Mouse (Mus musculus) kidney, embryonic 14.5 days (tissue): ENCODE results near the gene Usp30. TPM values are rescaled to one million over a fixed set of nuclear protein-coding genes. Genes with fewer than 3 reads are reported as not detected.

Experiments used
- ATAC-seq: fragments of 200-750 bp; cut with Nextera tagmentation; 2 replicates; pipeline ENCODE4 v1.8.0; 2017; ENCODE audit warnings: moderate number of reproducible peaks, mild to moderate bottlenecking, moderate TSS enrichment, moderate library complexity; ENCODE audit not compliant: low FRiP score, low TSS enrichment
- H3K27ac ChIP-seq: fragments of 300-500 bp; sonication (generic); 2 replicates; pipeline ENCODE4 v1.5.1; 2014; ENCODE audit warnings: low read depth, mild to moderate bottlenecking, low read length, moderate library complexity, mixed read lengths
- H3K27me3 ChIP-seq: fragments of 300-500 bp; sonication (generic); 2 replicates; pipeline ENCODE4 v1.6.1; 2014; ENCODE audit warnings: mild to moderate bottlenecking, low read length; ENCODE audit not compliant: control insufficient read depth, insufficient read depth
- H3K36me3 ChIP-seq: fragments of 300-500 bp; sonication (generic); 2 replicates; pipeline ENCODE4 v1.6.1; 2014; ENCODE audit warnings: low read length, mixed read lengths; ENCODE audit not compliant: control insufficient read depth, insufficient read depth
- H3K4me1 ChIP-seq: fragments of 300-500 bp; sonication (generic); 2 replicates; pipeline ENCODE4 v1.6.1; 2014; ENCODE audit warnings: low read length, mixed read lengths; ENCODE audit not compliant: control insufficient read depth, insufficient read depth
- H3K4me2 ChIP-seq: fragments of 300-500 bp; sonication (generic); replicated peaks from 2 replicates; pipeline ENCODE4 v1.6.1; 2014; ENCODE audit warnings: low read depth, mild to moderate bottlenecking, low read length
- H3K4me3 ChIP-seq: fragments of 300-500 bp; sonication (generic); 2 replicates; pipeline ENCODE4 v1.5.1; 2014; ENCODE audit warnings: mild to moderate bottlenecking, low read length
- H3K9ac ChIP-seq: fragments of 300-500 bp; sonication (generic); 2 replicates; pipeline ENCODE4 v1.6.1; 2014; ENCODE audit warnings: low read depth, mild to moderate bottlenecking, low read length, moderate library complexity
- H3K9me3 ChIP-seq: fragments of 300-500 bp; sonication (generic); 2 replicates; pipeline ENCODE4 v1.6.1; 2016; ENCODE audit warnings: low read length; ENCODE audit not compliant: control insufficient read depth
- WGBS: fragments of 180-500 bp; shearing (Covaris S2); extraction: QIAGEN DNeasy Blood & Tissue Kit; methylation state at CpG from one replicate; pipeline ENCODE4 v1.1.7; 2014; 5-methylcytosine and 5-hydroxymethylcytosine counted together
- polyA plus RNA-seq: library from polyadenylated mRNA; unstranded; fragments of >200 nt; fragmentation: Nextera tagmentation; extraction: Ambion mirVana; gene quantifications from 2 replicates; pipeline ENCODE4 v1.2.1, GENCODE M21; 2014

The Usp30 gene
- polyA plus RNA-seq, 1 experiment from 2014 or later: 10.7 TPM

- 0 out of 2 replicates have a peak, but pooled peaks cover 4% of the 10 kb centered on the region for H3K4me1 ChIP-seq
- no peak overlapping the region for H3K27ac ChIP-seq
- no peaks in the 10 kb centered on the region for H3K27me3 ChIP-seq
- no peaks in the 10 kb centered on the region for H3K36me3 ChIP-seq
- no peak for ATAC-seq
- no peaks in the 10 kb centered on the region for H3K9me3 ChIP-seq
- no peak overlapping the region for H3K4me3 ChIP-seq
- WGBS: 23% methylated on average over 8 of the region's 8 CpGs
- no peak overlapping the region for H3K9ac ChIP-seq
- no peak overlapping the region for H3K4me2 ChIP-seq
Measured at GRCm38 (mm10) chr5:114040508-114040907, 24.8 kb upstream of the Usp30 start.

GRCm38 (mm10) chr5:114040911-114041310 is 24.4 kb upstream of the Usp30 start:
- 74% methylated on average over 1 of the region's 1 CpGs for WGBS
- no peak overlapping the region for H3K4me3 ChIP-seq
- no peaks in the 10 kb centered on the region for H3K9me3 ChIP-seq
- H3K4me2 ChIP-seq: no peak overlapping the region
- no peak for ATAC-seq
- 0 out of 2 replicates have a peak, but pooled peaks cover 4% of the 10 kb centered on the region for H3K4me1 ChIP-seq
- H3K36me3 ChIP-seq: no peaks in the 10 kb centered on the region
- H3K27me3 ChIP-seq: no peaks in the 10 kb centered on the region
- no peak overlapping the region for H3K27ac ChIP-seq
- H3K9ac ChIP-seq: no peak overlapping the region

- WGBS: 18% methylated on average over 15 of the region's 15 CpGs
- Histone ChIP-seq H3K27ac (no peak overlapping the region), H3K9ac (no peak overlapping the region), H3K27me3 (no peaks in the 10 kb centered on the region), H3K36me3 (no peaks in the 10 kb centered on the region), H3K4me3 (no peak overlapping the region), H3K4me1 (0 out of 2 replicates have a peak, but pooled peaks cover 4% of the 10 kb centered on the region), H3K4me2 (peak overlapping the region; percentile 23; the same call in 1 of the 2 replicates), H3K9me3 (no peaks in the 10 kb centered on the region)
- peak; percentile 80 for ATAC-seq
Measured at GRCm38 (mm10) chr5:114041327-114041930, 23.8 kb upstream of the Usp30 start.

GRCm38 (mm10) chr5:114043800-114044199 is 21.5 kb upstream of the Usp30 start:
- H3K27ac ChIP-seq: no peak overlapping the region
- H3K27me3 ChIP-seq: no peaks in the 10 kb centered on the region
- no peaks in the 10 kb centered on the region for H3K36me3 ChIP-seq
- ATAC-seq: no peak
- WGBS: 93% methylated on average over 4 of the region's 4 CpGs
- no peak overlapping the region for H3K9ac ChIP-seq
- H3K9me3 ChIP-seq: no peaks in the 10 kb centered on the region
- no peak overlapping the region for H3K4me2 ChIP-seq
- 0 out of 2 replicates have a peak, but pooled peaks cover 4% of the 10 kb centered on the region for H3K4me1 ChIP-seq
- H3K4me3 ChIP-seq: no peak overlapping the region

- no peak for ATAC-seq
- Histone ChIP-seq H3K9ac (no peak overlapping the region), H3K4me3 (no peak overlapping the region), H3K36me3 (no peaks in the 10 kb centered on the region), H3K9me3 (no peaks in the 10 kb centered on the region), H3K27me3 (no peaks in the 10 kb centered on the region), H3K4me2 (no peak overlapping the region), H3K27ac (no peak overlapping the region), H3K4me1 (0 out of 2 replicates have a peak, but pooled peaks cover 4% of the 10 kb centered on the region)
- 70% methylated on average over 1 of the region's 1 CpGs for WGBS
Measured at GRCm38 (mm10) chr5:114045134-114045533, 20.1 kb upstream of the Usp30 start.

- WGBS: 87% methylated on average over 3 of the region's 3 CpGs
Measured at GRCm38 (mm10) chr5:114046151-114046550, 19.1 kb upstream of the Usp30 start.

GRCm38 (mm10) chr5:114046604-114047003 is 18.7 kb upstream of the Usp30 start:
- H3K36me3 ChIP-seq: no peaks in the 10 kb centered on the region
- no peak for ATAC-seq
- no peak overlapping the region for H3K4me3 ChIP-seq
- no peak overlapping the region for H3K9ac ChIP-seq
- no peak overlapping the region for H3K4me2 ChIP-seq
- H3K27ac ChIP-seq: no peak overlapping the region
- H3K9me3 ChIP-seq: no peaks in the 10 kb centered on the region; the same call in 1 of the 2 replicates
- 52% methylated on average over 3 of the region's 3 CpGs for WGBS
- no peaks in the 10 kb centered on the region for H3K27me3 ChIP-seq
- H3K4me1 ChIP-seq: 0 out of 2 replicates have a peak, but pooled peaks cover under 1% of the 10 kb centered on the region

More at GRCm38 (mm10) chr5:114046151-114046550, 19.1 kb upstream of the Usp30 start:
- H3K36me3 ChIP-seq: no peaks in the 10 kb centered on the region
- no peak for ATAC-seq
- no peaks in the 10 kb centered on the region for H3K27me3 ChIP-seq
- no peak overlapping the region for H3K4me3 ChIP-seq
- 0 out of 2 replicates have a peak, but pooled peaks cover 4% of the 10 kb centered on the region for H3K4me1 ChIP-seq
- no peak overlapping the region for H3K9ac ChIP-seq
- no peak overlapping the region for H3K4me2 ChIP-seq
- H3K9me3 ChIP-seq: no peaks in the 10 kb centered on the region; the same call in 1 of the 2 replicates
- H3K27ac ChIP-seq: no peak overlapping the region

GRCm38 (mm10) chr5:114047182-114047581 is 18.1 kb upstream of the Usp30 start:
- no peak for ATAC-seq
- H3K9ac ChIP-seq: no peak overlapping the region
- no peaks in the 10 kb centered on the region for H3K36me3 ChIP-seq
- H3K4me3 ChIP-seq: no peak overlapping the region
- 86% methylated on average over 5 of the region's 5 CpGs for WGBS
- H3K4me1 ChIP-seq: 0 out of 2 replicates have a peak, but pooled peaks cover 3% of the 10 kb centered on the region
- H3K4me2 ChIP-seq: no peak overlapping the region
- H3K9me3 ChIP-seq: no peaks in the 10 kb centered on the region; the same call in 1 of the 2 replicates
- no peak overlapping the region for H3K27ac ChIP-seq
- no peaks in the 10 kb centered on the region for H3K27me3 ChIP-seq

- H3K4me1 ChIP-seq: 0 out of 2 replicates have a peak, but pooled peaks cover 5% of the 10 kb centered on the region
- H3K9me3 ChIP-seq: no peaks in the 10 kb centered on the region; the same call in 1 of the 2 replicates
- no peak for ATAC-seq
- no peak overlapping the region for H3K4me3 ChIP-seq
- H3K9ac ChIP-seq: no peak overlapping the region
- no peaks in the 10 kb centered on the region for H3K36me3 ChIP-seq
- WGBS: 58% methylated on average over 12 of the region's 12 CpGs
- H3K4me2 ChIP-seq: no peak overlapping the region
- no peaks in the 10 kb centered on the region for H3K27me3 ChIP-seq
- no peak overlapping the region for H3K27ac ChIP-seq
Measured at GRCm38 (mm10) chr5:114048731-114049308, 16.4 kb upstream of the Usp30 start.
